Mouse (Mus musculus) heart, adult 11 months (tissue): Measurements from ENCODE around the gene Sh3gl3.

Experiments
- DNase-seq: peaks from one replicate; pipeline ENCODE4 v3.0.0; 2022

The Sh3gl3 gene

GRCm38 (mm10) chr7:82294611-82295010 is 121.0 kb downstream of the Sh3gl3 start:
- no peak for DNase-seq

GRCm38 (mm10) chr7:82308398-82308797 is 134.8 kb downstream of the Sh3gl3 start:
- DNase-seq = no peak

- DNase-seq = no peak
Observed at GRCm38 (mm10) chr7:82318515-82318914, 144.9 kb downstream of the Sh3gl3 start.

- peak; percentile 67 for DNase-seq
Observed at GRCm38 (mm10) chr7:82326616-82327015, 153.0 kb downstream of the Sh3gl3 start.

GRCm38 (mm10) chr7:82327201-82327600 is 153.6 kb downstream of the Sh3gl3 start:
- DNase-seq = peak; percentile 45

- DNase-seq = peak; percentile 81
Observed at GRCm38 (mm10) chr7:82327881-82328280, 154.2 kb downstream of the Sh3gl3 start.

- DNase-seq = peak; percentile 82
Observed at GRCm38 (mm10) chr7:82329831-82330230, 156.2 kb downstream of the Sh3gl3 start.

GRCm38 (mm10) chr7:82330860-82331259 is 157.2 kb downstream of the Sh3gl3 start:
- peak; percentile 84 for DNase-seq

GRCm38 (mm10) chr7:82334000-82334399 is 160.4 kb downstream of the Sh3gl3 start:
- peak; percentile 51 for DNase-seq

GRCm38 (mm10) chr7:82335211-82336121 is 161.8 kb downstream of the Sh3gl3 start, which contains the start of gene Adamtsl3:
TSS of gene Adamtsl3 (plus strand) at chr7:82335694.
- DNase-seq = peak; percentile 97

- DNase-seq = peak; percentile 98
Observed at GRCm38 (mm10) chr7:82336132-82336531, 162.5 kb downstream of the Sh3gl3 start.

- peak; percentile 64 for DNase-seq
Observed at GRCm38 (mm10) chr7:82338121-82338520, 164.5 kb downstream of the Sh3gl3 start.

GRCm38 (mm10) chr7:82338532-82338931 is 164.9 kb downstream of the Sh3gl3 start:
- DNase-seq = peak; percentile 74

- DNase-seq = peak; percentile 83
Observed at GRCm38 (mm10) chr7:82339214-82339613, 165.6 kb downstream of the Sh3gl3 start.

GRCm38 (mm10) chr7:82341476-82341875 is 167.8 kb downstream of the Sh3gl3 start:
- peak; percentile 97 for DNase-seq

- peak; percentile 51 for DNase-seq
Observed at GRCm38 (mm10) chr7:82346706-82347105, 173.1 kb downstream of the Sh3gl3 start.

- DNase-seq = peak; percentile 85
Observed at GRCm38 (mm10) chr7:82349796-82350195, 176.2 kb downstream of the Sh3gl3 start.

GRCm38 (mm10) chr7:82350421-82350820 is 176.8 kb downstream of the Sh3gl3 start:
- peak; percentile 94 for DNase-seq
